Comparison of ENCODE assay signal across 14 mouse cellular contexts in the genomic region with DNA sequence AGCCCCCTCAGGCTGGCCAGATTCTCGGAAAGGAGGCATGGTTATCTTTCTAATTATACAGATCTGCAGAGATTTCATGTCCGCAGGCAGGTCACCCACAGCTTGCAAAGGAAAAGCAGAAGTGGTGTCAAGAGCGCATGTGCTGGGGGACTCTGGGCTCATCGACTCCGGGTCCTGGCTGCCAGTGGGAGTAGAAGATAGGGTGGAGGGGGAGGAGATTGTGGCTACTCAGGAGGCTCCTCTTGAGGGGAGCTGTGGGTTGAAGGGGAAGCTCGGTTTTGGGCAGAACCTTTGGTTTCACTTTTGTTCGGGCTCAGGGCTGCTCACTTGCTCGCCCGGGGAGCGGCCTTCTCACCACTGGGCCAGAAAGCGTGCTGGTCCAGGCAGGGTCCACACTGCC.
DNase-seq lines count a peak whose midpoint lies in the region; ATAC-seq lines count a peak whose summit lies in the region.
"Had no signal": no experiment of that assay in that cellular context is flagged by ENCODE, and none has a peak within 500 bp of the region (broad histone marks: within the 10 kb centered on the region; RNA-seq: fewer than 3 reads in every experiment).

No protein-coding gene starts in this region.

- no peaks in the 10 kb centered on the region for H3K36me3 ChIP-seq in liver, embryonic 12.5 days
- H3K36me3 ChIP-seq: embryonic facial prominence, embryonic 15.5 days; hindbrain, embryonic 10.5 days had no signal

- WGBS in liver, embryonic 12.5 days (ENCODE audit: insufficient replicate concordance), result 41% methylated on average over 11 of the region's 11 CpGs

- H3K4me1 ChIP-seq in liver, embryonic 12.5 days, result no peaks in the 10 kb centered on the region
- H3K4me1 ChIP-seq: embryonic facial prominence, embryonic 15.5 days; hindbrain, embryonic 10.5 days had no signal

- ATAC-seq in liver, embryonic 12.5 days, result no peak
- peak; percentile 86 for ATAC-seq in neutrophil, adult 5-6 weeks (ENCODE audit: extremely low read depth, insufficient number of reproducible peaks, low FRiP score, poor library complexity, severe bottlenecking)

- peak; percentile 6 for DNase-seq in adrenal gland, postnatal 14 days
- DNase-seq in adrenal gland, postnatal 25 days, result no peak
- DNase-seq in MEL-GATA-1-ER (ENCODE audit: extremely low read depth, low read depth), result peak; percentile 96
- no peak for DNase-seq in left cerebral cortex, adult 18-20 months (ENCODE audit: low spot score in 2 of 2)
- DNase-seq in kidney, postnatal 14 days, result no peak
- DNase-seq in right cerebral cortex, postnatal 10 days (ENCODE audit: low spot score in 2 of 2), result no peak
- DNase-seq: cerebellum, adult 2 months; gastrocnemius, postnatal 36 days; kidney, postnatal 36 days; right cerebral cortex, postnatal 4 days had no signal

- H3K4me2 ChIP-seq in liver, embryonic 12.5 days, result peak overlapping the region; percentile 40
- H3K4me2 ChIP-seq: embryonic facial prominence, embryonic 15.5 days had no signal

- peaks cover 11% of the 10 kb centered on the region; the same call in 1 of the 2 replicates for H3K9me3 ChIP-seq in liver, embryonic 12.5 days (replicated peaks)
- H3K9me3 ChIP-seq: embryonic facial prominence, embryonic 15.5 days had no signal

- no peak overlapping the region for H3K27ac ChIP-seq in liver, embryonic 12.5 days
- H3K27ac ChIP-seq: embryonic facial prominence, embryonic 15.5 days; hindbrain, embryonic 10.5 days had no signal

- no peaks in the 10 kb centered on the region for H3K27me3 ChIP-seq in liver, embryonic 12.5 days (replicated peaks)
- H3K27me3 ChIP-seq: embryonic facial prominence, embryonic 15.5 days had no signal

- no peak overlapping the region for H3K9ac ChIP-seq in liver, embryonic 12.5 days
- H3K9ac ChIP-seq: embryonic facial prominence, embryonic 15.5 days had no signal

- H3K4me3 ChIP-seq in liver, embryonic 12.5 days, result peak overlapping the region; percentile 1; the same call in 1 of the 2 replicates
- H3K4me3 ChIP-seq: embryonic facial prominence, embryonic 15.5 days; hindbrain, embryonic 10.5 days had no signal

Comparison
In these comparisons a context has a peak if more than half of its experiments do, and no peak if none do; other contexts are left out.
1. DNase-seq: peak in adrenal gland, postnatal 14 days (single experiment) and MEL-GATA-1-ER (single experiment); none in adrenal gland, postnatal 25 days (single experiment), left cerebral cortex, adult 18-20 months (0 of 2), kidney, postnatal 14 days (single experiment) and right cerebral cortex, postnatal 10 days (0 of 2).